Mouse (Mus musculus): ENCODE measurements around the gene Ccnt2. TPM values are rescaled to one million over a fixed set of nuclear protein-coding genes. Genes with fewer than 3 reads are reported as not detected.

Ccnt2 gene
- polyA plus RNA-seq, 1 experiment from 2014 or later, result 17.5 TPM

GRCm38 (mm10) chr1:127775206-127775720, 1.3 kb downstream of the Ccnt2 start:
- Histone ChIP-seq H3K79me2 (ENCODE audit: inconsistent target) (peaks cover 71% of the 10 kb centered on the region), H3K27ac (peak overlapping the region; percentile 86), H3K4me3 (ENCODE audit: inconsistent target) (peak overlapping the region; percentile 97), H3K36me3 (ENCODE audit: inconsistent target) (no peaks in the 10 kb centered on the region)
- WGBS (ENCODE audit: missing documents), result 17% methylated on average over 10 of the region's 10 CpGs

- peak overlapping the region; percentile 97; the same call in 1 of the 2 replicates for H3K4me3 ChIP-seq (ENCODE audit: inconsistent target)
Measured at GRCm38 (mm10) chr1:127776246-127776645, 2.3 kb downstream of the Ccnt2 start.

DNA sequence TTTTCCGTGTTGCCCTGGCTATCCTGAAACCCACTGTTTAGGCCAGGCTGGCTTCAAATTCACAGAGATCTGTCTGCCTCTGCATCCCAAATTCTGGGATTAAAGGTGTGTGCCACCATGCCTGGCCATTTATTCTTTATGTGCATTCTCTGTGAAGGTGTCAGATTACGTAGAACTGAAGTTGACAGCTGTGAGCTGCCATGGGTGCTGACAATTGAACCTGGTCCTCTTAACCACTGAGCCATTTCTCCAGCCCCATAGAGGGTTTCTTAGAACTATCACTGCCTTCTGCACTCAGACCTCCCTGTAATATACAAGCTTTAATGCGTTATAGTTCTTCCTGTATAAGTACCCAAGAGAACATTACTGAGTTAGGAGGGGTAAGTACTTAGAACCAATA, 4.6 kb downstream of the Ccnt2 start:
- Histone ChIP-seq H3K27ac (no peak overlapping the region), H3K79me2 (ENCODE audit: inconsistent target) (peaks cover 95% of the 10 kb centered on the region), H3K4me3 (ENCODE audit: inconsistent target) (no peak overlapping the region), H3K36me3 (ENCODE audit: inconsistent target) (no peaks in the 10 kb centered on the region)
- WGBS (ENCODE audit: missing documents), result 98% methylated on average over 3 of the region's 3 CpGs

More at GRCm38 (mm10) chr1:127776246-127776645, 2.3 kb downstream of the Ccnt2 start:
- H3K36me3 ChIP-seq (ENCODE audit: inconsistent target), result no peaks in the 10 kb centered on the region
- peaks cover 81% of the 10 kb centered on the region for H3K79me2 ChIP-seq (ENCODE audit: inconsistent target)
- no peak overlapping the region for H3K27ac ChIP-seq
- 62% methylated on average over 6 of the region's 6 CpGs for WGBS (ENCODE audit: missing documents)

DNA sequence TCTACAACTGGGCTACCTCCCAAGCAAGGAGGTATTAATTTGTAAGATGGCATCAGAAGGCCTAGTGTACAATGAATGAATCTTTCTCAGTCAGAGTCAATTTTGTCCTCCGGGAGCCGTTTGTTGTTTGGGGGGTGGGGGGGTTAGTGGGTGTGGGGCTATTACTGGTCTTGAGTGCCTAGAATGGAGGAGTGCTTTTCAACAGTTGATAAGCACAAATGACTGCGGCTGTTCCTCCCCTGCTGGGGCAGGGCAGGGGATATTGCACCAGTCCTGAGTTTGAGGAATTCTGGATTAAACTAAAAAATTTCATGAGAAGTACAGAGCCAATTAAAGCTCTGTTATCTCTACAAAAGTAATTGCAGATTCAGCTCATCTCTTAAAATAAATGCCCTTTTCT, 6.2 kb downstream of the Ccnt2 start:
- Histone ChIP-seq H3K27ac (no peak overlapping the region), H3K36me3 (ENCODE audit: inconsistent target) (no peaks in the 10 kb centered on the region), H3K79me2 (ENCODE audit: inconsistent target) (peaks cover 100% of the 10 kb centered on the region), H3K4me3 (ENCODE audit: inconsistent target) (no peak overlapping the region)
- 78% methylated on average over 3 of the region's 3 CpGs for WGBS (ENCODE audit: missing documents)

DNA sequence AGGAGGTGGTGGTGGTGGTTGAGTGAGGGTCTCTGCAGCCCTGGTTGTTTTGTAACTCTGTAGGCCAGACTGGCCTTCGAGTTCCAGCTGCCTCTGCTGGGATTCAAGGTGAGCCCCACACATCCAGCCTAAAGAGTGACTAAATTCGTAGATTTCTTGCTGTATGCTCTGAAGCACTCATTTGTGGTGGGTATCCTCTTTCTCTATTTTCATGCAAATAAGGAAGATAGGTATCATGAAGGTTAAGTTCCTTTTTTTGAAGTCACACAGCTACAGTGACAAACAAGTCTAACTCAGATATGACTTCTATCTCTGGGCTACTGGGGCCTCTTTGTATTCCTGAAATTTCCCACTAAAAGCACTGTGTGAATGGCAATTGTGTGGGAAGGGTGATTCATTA, 6.9 kb downstream of the Ccnt2 start:
- Histone ChIP-seq H3K27ac (no peak overlapping the region), H3K36me3 (ENCODE audit: inconsistent target) (no peaks in the 10 kb centered on the region), H3K4me3 (ENCODE audit: inconsistent target) (no peak overlapping the region), H3K79me2 (ENCODE audit: inconsistent target) (peaks cover 100% of the 10 kb centered on the region)
- WGBS (ENCODE audit: missing documents), result 33% methylated on average over 2 of the region's 2 CpGs

- H3K79me2 ChIP-seq (ENCODE audit: inconsistent target), result peaks cover 100% of the 10 kb centered on the region
- H3K36me3 ChIP-seq (ENCODE audit: inconsistent target), result no peaks in the 10 kb centered on the region
- H3K4me3 ChIP-seq (ENCODE audit: inconsistent target), result no peak overlapping the region
- H3K27ac ChIP-seq, result no peak overlapping the region
Measured at GRCm38 (mm10) chr1:127783862-127784261, 9.9 kb downstream of the Ccnt2 start.

- WGBS (ENCODE audit: missing documents), result 0% methylated on average over 1 of the region's 1 CpGs
- Histone ChIP-seq H3K4me3 (ENCODE audit: inconsistent target) (no peak overlapping the region), H3K79me2 (ENCODE audit: inconsistent target) (peaks cover 100% of the 10 kb centered on the region), H3K36me3 (ENCODE audit: inconsistent target) (no peaks in the 10 kb centered on the region), H3K27ac (no peak overlapping the region)
Measured at GRCm38 (mm10) chr1:127785882-127786281, 11.9 kb downstream of the Ccnt2 start.

DNA sequence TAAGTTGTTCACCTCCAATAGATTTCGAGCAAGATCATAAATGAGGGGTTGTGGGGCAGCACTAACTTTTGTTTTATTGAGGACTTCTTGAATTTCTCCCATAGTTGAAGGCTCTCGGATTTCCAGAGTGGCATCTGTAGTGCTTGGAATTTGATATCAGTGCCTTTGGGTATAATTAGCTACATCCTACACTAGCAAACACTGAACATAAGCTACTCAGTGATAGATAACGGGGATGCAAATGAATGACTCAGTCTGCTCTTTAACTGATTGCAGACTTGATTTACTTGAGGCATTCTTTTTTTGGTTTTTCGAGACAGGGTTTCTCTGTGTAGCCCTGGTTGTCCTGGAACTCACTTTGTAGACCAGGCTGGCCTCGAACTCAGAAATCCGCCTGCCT, 15.0 kb downstream of the Ccnt2 start:
- WGBS (ENCODE audit: missing documents), result 97% methylated on average over 6 of the region's 6 CpGs
- H3K79me2 ChIP-seq (ENCODE audit: inconsistent target), result peaks cover 100% of the 10 kb centered on the region
- H3K4me3 ChIP-seq (ENCODE audit: inconsistent target), result no peak overlapping the region
- no peak overlapping the region for H3K27ac ChIP-seq
- H3K36me3 ChIP-seq (ENCODE audit: inconsistent target), result peaks cover 7% of the 10 kb centered on the region

- no peak overlapping the region for H3K27ac ChIP-seq
- no peak overlapping the region for H3K4me3 ChIP-seq (ENCODE audit: inconsistent target)
- H3K36me3 ChIP-seq (ENCODE audit: inconsistent target), result peaks cover 22% of the 10 kb centered on the region
- H3K79me2 ChIP-seq (ENCODE audit: inconsistent target), result peaks cover 88% of the 10 kb centered on the region
- WGBS (ENCODE audit: missing documents), result 92% methylated on average over 1 of the region's 1 CpGs
Measured at GRCm38 (mm10) chr1:127793459-127793858, 19.5 kb downstream of the Ccnt2 start.

GRCm38 (mm10) chr1:127795087-127795769, 21.3 kb downstream of the Ccnt2 start:
- peaks cover 34% of the 10 kb centered on the region for H3K36me3 ChIP-seq (ENCODE audit: inconsistent target)
- WGBS (ENCODE audit: missing documents), result 92% methylated on average over 6 of the region's 6 CpGs

GRCm38 (mm10) chr1:127796341-127796740, 22.4 kb downstream of the Ccnt2 start:
- Histone ChIP-seq H3K27ac (no peak overlapping the region), H3K79me2 (ENCODE audit: inconsistent target) (peaks cover 74% of the 10 kb centered on the region), H3K36me3 (ENCODE audit: inconsistent target) (peaks cover 42% of the 10 kb centered on the region), H3K4me3 (ENCODE audit: inconsistent target) (no peak overlapping the region)
- WGBS (ENCODE audit: missing documents), result 49% methylated on average over 4 of the region's 4 CpGs

More at GRCm38 (mm10) chr1:127795087-127795769, 21.3 kb downstream of the Ccnt2 start:
- H3K79me2 ChIP-seq (ENCODE audit: inconsistent target), result peaks cover 81% of the 10 kb centered on the region
- H3K27ac ChIP-seq, result no peak overlapping the region
- no peak overlapping the region for H3K4me3 ChIP-seq (ENCODE audit: inconsistent target)

DNA sequence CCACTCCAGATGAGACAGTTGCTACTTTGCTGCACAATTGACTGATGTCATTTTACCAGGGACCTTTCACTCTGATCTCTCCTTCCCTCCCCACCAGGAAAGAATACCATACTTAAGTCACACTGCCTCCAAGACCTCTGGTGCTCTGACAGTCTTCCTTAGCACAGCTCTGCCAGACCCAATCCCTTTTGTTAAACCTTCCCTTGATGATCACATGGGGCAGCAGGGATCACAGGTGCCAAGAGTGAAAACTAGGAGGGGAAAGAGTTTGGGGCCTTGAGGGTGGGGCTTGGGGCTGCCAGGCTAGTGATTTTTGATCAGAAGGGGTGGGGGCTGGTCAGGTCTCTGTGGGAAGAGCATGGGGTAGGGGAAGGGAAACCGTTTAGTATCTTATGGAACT, 22.8 kb downstream of the Ccnt2 start:
- Histone ChIP-seq H3K36me3 (ENCODE audit: inconsistent target) (peaks cover 42% of the 10 kb centered on the region), H3K79me2 (ENCODE audit: inconsistent target) (peaks cover 70% of the 10 kb centered on the region), H3K4me3 (ENCODE audit: inconsistent target) (no peak overlapping the region), H3K27ac (no peak overlapping the region)
- 67% methylated on average over 1 of the region's 1 CpGs for WGBS (ENCODE audit: missing documents)

DNA sequence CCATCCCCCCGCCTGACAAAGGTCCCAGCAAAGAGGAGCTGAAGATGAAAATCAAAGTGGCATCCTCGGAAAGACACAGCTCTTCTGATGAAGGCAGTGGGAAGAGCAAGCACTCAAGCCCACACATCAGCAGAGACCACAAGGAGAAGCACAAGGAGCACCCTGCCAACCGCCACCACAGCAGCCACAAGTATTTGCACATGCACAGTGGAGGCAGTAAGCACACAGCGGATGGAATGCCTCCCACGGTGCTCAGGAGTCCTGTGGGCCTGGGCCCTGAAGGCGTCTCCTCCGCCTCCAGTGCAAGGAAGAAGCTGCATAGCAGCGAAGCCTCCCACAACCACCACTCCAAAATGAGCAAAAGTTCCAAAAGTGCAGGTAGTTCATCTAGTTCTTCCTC, 29.0 kb downstream of the Ccnt2 start:
- Histone ChIP-seq H3K79me2 (ENCODE audit: inconsistent target) (peaks cover 20% of the 10 kb centered on the region), H3K4me3 (ENCODE audit: inconsistent target) (no peak overlapping the region), H3K36me3 (ENCODE audit: inconsistent target) (peaks cover 56% of the 10 kb centered on the region), H3K27ac (no peak overlapping the region)
- WGBS (ENCODE audit: missing documents), result 97% methylated on average over 8 of the region's 8 CpGs

DNA sequence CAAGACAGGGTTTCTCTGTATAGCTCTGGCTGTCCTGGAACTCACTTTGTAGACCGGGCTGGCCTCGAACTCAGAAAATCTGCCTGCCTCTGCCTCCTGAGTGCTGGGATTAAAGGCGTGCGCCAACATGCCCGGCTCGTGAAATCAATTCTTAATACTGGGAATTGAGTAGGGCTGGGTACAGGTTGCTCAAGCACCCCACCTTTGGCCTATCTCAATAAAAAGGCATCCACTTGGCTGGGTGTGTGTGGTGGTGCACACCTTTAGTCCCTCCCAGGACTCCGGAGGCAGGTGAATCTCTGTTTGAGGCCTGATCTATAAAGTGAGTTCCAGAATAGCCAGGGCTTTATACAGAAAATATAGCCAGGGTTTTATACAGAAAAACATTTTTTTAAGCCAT, 34.7 kb downstream of the Ccnt2 start:
- WGBS (ENCODE audit: missing documents), result 93% methylated on average over 7 of the region's 7 CpGs
- Histone ChIP-seq H3K27ac (no peak overlapping the region), H3K4me3 (ENCODE audit: inconsistent target) (no peak overlapping the region), H3K79me2 (ENCODE audit: inconsistent target) (no peaks in the 10 kb centered on the region), H3K36me3 (ENCODE audit: inconsistent target) (peaks cover 12% of the 10 kb centered on the region)

DNA sequence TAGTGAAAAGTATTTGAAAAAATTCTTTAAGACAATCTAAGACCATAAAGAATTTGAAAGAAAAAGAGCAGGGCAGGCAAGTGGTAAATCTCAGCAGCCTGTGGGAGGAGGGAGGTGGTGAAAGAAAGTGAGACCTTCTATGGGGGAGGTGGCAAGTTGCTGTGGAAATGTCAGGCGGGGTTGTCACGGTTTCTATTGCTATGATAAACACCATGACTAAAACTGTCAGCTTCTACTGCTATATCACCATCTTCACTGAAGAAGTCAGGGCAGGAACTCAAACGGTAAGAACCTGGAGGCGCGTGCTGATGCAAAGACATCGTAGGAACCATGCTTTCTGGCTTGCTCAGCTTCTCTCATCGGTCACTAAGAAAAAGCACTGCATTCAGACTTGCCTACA, 39.0 kb downstream of the Ccnt2 start:
- Histone ChIP-seq H3K4me3 (ENCODE audit: inconsistent target) (no peak overlapping the region), H3K36me3 (ENCODE audit: inconsistent target) (no peaks in the 10 kb centered on the region), H3K27ac (no peak overlapping the region), H3K79me2 (ENCODE audit: inconsistent target) (no peaks in the 10 kb centered on the region)
- 83% methylated on average over 6 of the region's 7 CpGs for WGBS (ENCODE audit: missing documents)

DNA sequence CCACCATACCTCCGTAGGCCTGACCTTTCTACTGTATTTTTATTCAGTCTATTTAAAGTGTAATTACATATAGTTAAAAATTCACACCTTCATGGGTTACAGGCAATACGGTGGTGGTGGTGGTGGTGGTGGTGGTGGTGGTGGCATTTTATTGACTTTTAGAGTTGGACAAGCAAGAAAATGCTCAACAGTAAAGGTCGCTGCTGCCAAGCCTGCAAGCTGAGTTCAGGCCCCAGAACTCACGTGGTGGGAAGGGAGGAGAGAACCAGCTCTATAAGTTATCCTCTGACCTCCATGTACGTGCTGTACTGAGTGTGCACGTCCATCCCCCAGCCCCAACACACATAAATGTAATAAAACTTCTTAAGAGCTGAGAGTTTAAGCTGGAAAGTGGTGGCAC, 42.4 kb downstream of the Ccnt2 start:
- no peak overlapping the region for H3K4me3 ChIP-seq (ENCODE audit: inconsistent target)
- 96% methylated on average over 6 of the region's 6 CpGs for WGBS (ENCODE audit: missing documents)

More for the DNA sequence above, 42.4 kb downstream of the Ccnt2 start:
- Histone ChIP-seq H3K79me2 (ENCODE audit: inconsistent target) (no peaks in the 10 kb centered on the region), H3K36me3 (ENCODE audit: inconsistent target) (no peaks in the 10 kb centered on the region), H3K27ac (no peak overlapping the region)
